Mouse (Mus musculus) forebrain, postnatal 0 days (tissue): ENCODE data around the gene Lrrc75b. TPM values are rescaled to one million over a fixed set of nuclear protein-coding genes. Genes with fewer than 3 reads are reported as not detected.

ENCODE experiments used
- ATAC-seq: fragments of 200-750 bp; cut with Nextera tagmentation; 2 replicates; pipeline ENCODE4 v1.8.0; 2017; ENCODE audit warnings: mild to moderate bottlenecking, moderate library complexity
- DNase-seq: peaks from one replicate; pipeline ENCODE4 v3.0.0-alpha.2; 2015
- H3K27ac ChIP-seq: fragments of 300-500 bp; sonication (generic); 2 replicates; pipeline ENCODE4 v1.5.1; 2014; ENCODE audit warnings: low read depth, mild to moderate bottlenecking, antibody characterized with exemption, low read length, moderate library complexity, mixed read lengths
- H3K27me3 ChIP-seq: fragments of 300-500 bp; sonication (generic); 2 replicates; pipeline ENCODE4 v1.6.1; 2014; ENCODE audit warnings: mild to moderate bottlenecking, low read length, mixed read lengths; ENCODE audit not compliant: insufficient read depth
- H3K36me3 ChIP-seq: fragments of 300-500 bp; sonication (generic); 2 replicates; pipeline ENCODE4 v1.6.1; 2014; ENCODE audit warnings: mild to moderate bottlenecking, moderate library complexity; ENCODE audit not compliant: insufficient read depth
- H3K4me1 ChIP-seq: fragments of 300-500 bp; sonication (generic); 2 replicates; pipeline ENCODE4 v1.6.1; 2014; ENCODE audit warnings: antibody characterized with exemption; ENCODE audit not compliant: insufficient read depth
- H3K4me2 ChIP-seq: fragments of 300-500 bp; sonication (generic); 2 replicates; pipeline ENCODE4 v1.6.1; 2014; ENCODE audit warnings: low read depth, mild to moderate bottlenecking, moderate library complexity
- H3K4me3 ChIP-seq: fragments of 300-500 bp; sonication (generic); 2 replicates; pipeline ENCODE4 v1.5.1; 2014; ENCODE audit warnings: low read depth, low read length, mixed read lengths
- H3K9ac ChIP-seq: fragments of 300-500 bp; sonication (generic); 2 replicates; pipeline ENCODE4 v1.6.1; 2014; ENCODE audit warnings: mild to moderate bottlenecking
- H3K9me3 ChIP-seq: fragments of 300-500 bp; sonication (generic); 2 replicates; pipeline ENCODE4 v1.6.1; 2016; ENCODE audit warnings: low read length
- CTCF ChIP-seq: sonication (generic); IDR thresholded peaks from 2 replicates; pipeline ENCODE4 v1.5.1; 2016; ENCODE audit warnings: antibody characterized with exemption, control low read depth, low read depth
- WGBS: fragments of 180-500 bp; shearing (Covaris S2); extraction: QIAGEN DNeasy Blood & Tissue Kit; methylation state at CpG from one replicate; pipeline ENCODE4 v1.1.7; 2014; 5-methylcytosine and 5-hydroxymethylcytosine counted together
- polyA plus RNA-seq: library from polyadenylated mRNA; unstranded; fragments of >200 nt; fragmentation: Nextera tagmentation; extraction: Ambion mirVana; gene quantifications from 2 replicates; pipeline ENCODE4 v1.2.1, GENCODE M21; 2015
- total RNA-seq: library from RNA; depleted of rRNA; stranded (reverse); fragments of >200 nt; gene quantifications from 2 replicates; pipeline ENCODE4 v1.2.3, GENCODE M21; 2014; rRNA removed

Gene Lrrc75b
- total and polyA plus RNA-seq, 2 experiments from 2014 or later = 23.2 to 24.2 TPM

- H3K27ac ChIP-seq = no peak overlapping the region
- no peak overlapping the region for H3K4me3 ChIP-seq
- H3K27me3 ChIP-seq = no peaks in the 10 kb centered on the region
- H3K9me3 ChIP-seq = no peaks in the 10 kb centered on the region
- no peaks in the 10 kb centered on the region for H3K4me1 ChIP-seq
- peaks cover 31% of the 10 kb centered on the region for H3K36me3 ChIP-seq
- DNase-seq (no peak), ATAC-seq (no peak)
- H3K4me2 ChIP-seq = no peak overlapping the region
- TF ChIP-seq CTCF = no peak
- no peak overlapping the region for H3K9ac ChIP-seq
- 89% methylated on average over 3 of the region's 3 CpGs for WGBS
These were observed 55.0 kb downstream of the Lrrc75b start for GRCm38 (mm10) chr10:75505130-75505495.

- no peak for DNase-seq
- no peak overlapping the region for H3K4me3 ChIP-seq
These were observed 55.6 kb downstream of the Lrrc75b start for GRCm38 (mm10) chr10:75504234-75505129.

GRCm38 (mm10) chr10:75503692-75504091 lies 56.4 kb downstream of the Lrrc75b start:
- no peak for ATAC-seq
- DNase-seq = no peak
- Histone ChIP-seq H3K4me1 (no peaks in the 10 kb centered on the region), H3K27me3 (no peaks in the 10 kb centered on the region), H3K36me3 (peaks cover 17% of the 10 kb centered on the region), H3K4me2 (no peak overlapping the region), H3K9me3 (no peaks in the 10 kb centered on the region), H3K27ac (no peak overlapping the region), H3K4me3 (no peak overlapping the region), H3K9ac (no peak overlapping the region)
- no peak for TF ChIP-seq CTCF
- WGBS = 95% methylated on average over 7 of the region's 7 CpGs

More at GRCm38 (mm10) chr10:75504234-75505129, 55.6 kb downstream of the Lrrc75b start:
- no peak for ATAC-seq
- WGBS = 90% methylated on average over 8 of the region's 8 CpGs
- Histone ChIP-seq H3K27me3 (no peaks in the 10 kb centered on the region), H3K4me1 (no peaks in the 10 kb centered on the region), H3K4me2 (no peak overlapping the region), H3K36me3 (peaks cover 25% of the 10 kb centered on the region), H3K9me3 (no peaks in the 10 kb centered on the region), H3K9ac (no peak overlapping the region), H3K27ac (no peak overlapping the region)
- TF ChIP-seq CTCF = no peak

GRCm38 (mm10) chr10:75501641-75502040 lies 58.5 kb downstream of the Lrrc75b start:
- H3K4me1 ChIP-seq = no peaks in the 10 kb centered on the region
- no peak overlapping the region for H3K27ac ChIP-seq
- no peak overlapping the region for H3K4me2 ChIP-seq
- TF ChIP-seq CTCF = no peak
- H3K4me3 ChIP-seq = no peak overlapping the region
- no peak for ATAC-seq
- no peaks in the 10 kb centered on the region for H3K9me3 ChIP-seq
- H3K9ac ChIP-seq = no peak overlapping the region
- DNase-seq = no peak
- 73% methylated on average over 1 of the region's 1 CpGs for WGBS
- no peaks in the 10 kb centered on the region for H3K36me3 ChIP-seq
- no peaks in the 10 kb centered on the region for H3K27me3 ChIP-seq

- ATAC-seq = no peak
- no peaks in the 10 kb centered on the region for H3K4me1 ChIP-seq
These were observed 59.8 kb downstream of the Lrrc75b start for GRCm38 (mm10) chr10:75500345-75500744.

More at GRCm38 (mm10) chr10:75500345-75500744, 59.8 kb downstream of the Lrrc75b start:
- Histone ChIP-seq H3K4me2 (no peak overlapping the region), H3K9me3 (no peaks in the 10 kb centered on the region), H3K27ac (no peak overlapping the region), H3K4me3 (no peak overlapping the region), H3K27me3 (no peaks in the 10 kb centered on the region), H3K36me3 (no peaks in the 10 kb centered on the region), H3K9ac (no peak overlapping the region)
- DNase-seq = no peak
- TF ChIP-seq CTCF = no peak
- 81% methylated on average over 7 of the region's 7 CpGs for WGBS

Other genes with a start within 250 kb of the Lrrc75b start
- gene Adora2a, start 243.5 kb downstream of the Lrrc75b start, total RNA-seq = 19.5 and 22.5 TPM in 2 replicates
- gene Adora2a, start 243.5 kb downstream of the Lrrc75b start, polyA plus RNA-seq = 9.4 TPM in 2 replicates
- gene Upb1, start 159.2 kb downstream of the Lrrc75b start, total RNA-seq = 0.38 and 0.62 TPM in 2 replicates
- gene Upb1, start 159.2 kb downstream of the Lrrc75b start, polyA plus RNA-seq = 0.58 and 0.75 TPM in 2 replicates
- 24.4 and 31.6 TPM in 2 replicates for gene Snrpd3, start 42.8 kb downstream of the Lrrc75b start, total RNA-seq
- gene Snrpd3, start 42.8 kb downstream of the Lrrc75b start, polyA plus RNA-seq = 144 and 167 TPM in 2 replicates
- gene Gucd1, start 42.4 kb downstream of the Lrrc75b start, total RNA-seq = 36.2 and 44.9 TPM in 2 replicates
- gene Gucd1, start 42.4 kb downstream of the Lrrc75b start, polyA plus RNA-seq = 12.2 and 16.0 TPM in 2 replicates
- gene Ggt1, start 1.3 kb upstream of the Lrrc75b start, total RNA-seq = 1.0 and 3.8 TPM in 2 replicates
- gene Ggt1, start 1.3 kb upstream of the Lrrc75b start, polyA plus RNA-seq = 0.86 and 2.3 TPM in 2 replicates
- 3.2 and 4.3 TPM in 2 replicates for gene Ggt5, start 29.0 kb upstream of the Lrrc75b start, total RNA-seq
- 1.5 and 2.6 TPM in 2 replicates for gene Ggt5, start 29.0 kb upstream of the Lrrc75b start, polyA plus RNA-seq
- 2.2 and 2.6 TPM in 2 replicates for gene Susd2, start 83.7 kb upstream of the Lrrc75b start, total RNA-seq
- gene Susd2, start 83.7 kb upstream of the Lrrc75b start, polyA plus RNA-seq = 2.2 TPM in 2 replicates
- 67.0 and 85.5 TPM in 2 replicates for gene Cabin1, start 204.0 kb upstream of the Lrrc75b start, total RNA-seq
- gene Cabin1, start 204.0 kb upstream of the Lrrc75b start, polyA plus RNA-seq = 19.8 and 28.0 TPM in 2 replicates
- 33.3 and 39.7 TPM in 2 replicates for gene Ddt, start 213.1 kb upstream of the Lrrc75b start, total RNA-seq
- gene Ddt, start 213.1 kb upstream of the Lrrc75b start, polyA plus RNA-seq = 78.2 and 79.4 TPM in 2 replicates
- not detected in 2 replicates for gene Gm20441, start 220.6 kb upstream of the Lrrc75b start, total RNA-seq
- gene Gm20441, start 220.6 kb upstream of the Lrrc75b start, polyA plus RNA-seq = not detected in 2 replicates
- 1.7 and 2.3 TPM in 2 replicates for gene Gstt3, start 221.1 kb upstream of the Lrrc75b start, total RNA-seq
- 1.8 and 2.2 TPM in 2 replicates for gene Gstt3, start 221.1 kb upstream of the Lrrc75b start, polyA plus RNA-seq
- gene Gstt1, start 238.3 kb upstream of the Lrrc75b start, total RNA-seq = 19.2 and 22.8 TPM in 2 replicates
- gene Gstt1, start 238.3 kb upstream of the Lrrc75b start, polyA plus RNA-seq = 18.6 and 21.3 TPM in 2 replicates